Mouse (Mus musculus) hindbrain, embryonic 11.5 days (tissue): ENCODE measurements around the gene Tssk4. TPM values are rescaled to one million over a fixed set of nuclear protein-coding genes. Genes with fewer than 3 reads are reported as not detected.

ENCODE experiments used
- ATAC-seq: fragments of 200-750 bp; cut with Nextera tagmentation; 2 replicates; pipeline ENCODE4 v1.8.0; 2017; ENCODE audit warnings: mild to moderate bottlenecking, moderate TSS enrichment, moderate library complexity; ENCODE audit not compliant: low FRiP score
- DNase-seq: peaks from one replicate; pipeline ENCODE4 v3.0.0-alpha.2; 2015; ENCODE audit warnings: low spot score
- H3K27ac ChIP-seq: fragments of 300-500 bp; sonication (generic); 2 replicates; pipeline ENCODE4 v1.5.1; 2014; ENCODE audit warnings: mild to moderate bottlenecking, low read depth, low read length
- H3K27me3 ChIP-seq: fragments of 300-500 bp; sonication (generic); 2 replicates; pipeline ENCODE4 v1.6.1; 2014; ENCODE audit warnings: mild to moderate bottlenecking, low read length, moderate library complexity, mixed read lengths; ENCODE audit not compliant: control insufficient read depth, insufficient read depth
- H3K36me3 ChIP-seq: fragments of 300-500 bp; sonication (generic); 2 replicates; pipeline ENCODE4 v1.6.1; 2014; ENCODE audit warnings: mild to moderate bottlenecking, low read length, moderate library complexity, mixed read lengths; ENCODE audit not compliant: control insufficient read depth, insufficient read depth
- H3K4me1 ChIP-seq: fragments of 300-500 bp; sonication (generic); replicated peaks from 2 replicates; pipeline ENCODE4 v1.6.1; 2014; ENCODE audit warnings: low read length, mixed read lengths; ENCODE audit not compliant: control insufficient read depth, insufficient read depth
- H3K4me2 ChIP-seq: fragments of 300-500 bp; sonication (generic); replicated peaks from 2 replicates; pipeline ENCODE4 v1.6.1; 2014; ENCODE audit warnings: mild to moderate bottlenecking, low read depth, low read length
- H3K4me3 ChIP-seq: fragments of 300-500 bp; sonication (generic); 2 replicates; pipeline ENCODE4 v1.5.1; 2014; ENCODE audit warnings: low read depth, low read length
- H3K9ac ChIP-seq: fragments of 300-500 bp; sonication (generic); 2 replicates; pipeline ENCODE4 v1.6.1; 2014; ENCODE audit warnings: low read depth, low read length
- H3K9me3 ChIP-seq: fragments of 300-500 bp; sonication (generic); 2 replicates; pipeline ENCODE4 v1.6.1; 2016; ENCODE audit warnings: low read length; ENCODE audit not compliant: control insufficient read depth
- WGBS: fragments of 180-500 bp; shearing (Covaris S2); extraction: QIAGEN DNeasy Blood & Tissue Kit; methylation state at CpG from one replicate; pipeline ENCODE4 v1.1.7; 2014; 5-methylcytosine and 5-hydroxymethylcytosine counted together
- polyA plus RNA-seq: library from polyadenylated mRNA; unstranded; fragments of >200 nt; fragmentation: Nextera tagmentation; extraction: Ambion mirVana; gene quantifications from 2 replicates; pipeline ENCODE4 v1.2.1, GENCODE M21; 2014

The Tssk4 gene
- polyA plus RNA-seq, 1 experiment from 2014 or later, result 0.48 TPM

DNA sequence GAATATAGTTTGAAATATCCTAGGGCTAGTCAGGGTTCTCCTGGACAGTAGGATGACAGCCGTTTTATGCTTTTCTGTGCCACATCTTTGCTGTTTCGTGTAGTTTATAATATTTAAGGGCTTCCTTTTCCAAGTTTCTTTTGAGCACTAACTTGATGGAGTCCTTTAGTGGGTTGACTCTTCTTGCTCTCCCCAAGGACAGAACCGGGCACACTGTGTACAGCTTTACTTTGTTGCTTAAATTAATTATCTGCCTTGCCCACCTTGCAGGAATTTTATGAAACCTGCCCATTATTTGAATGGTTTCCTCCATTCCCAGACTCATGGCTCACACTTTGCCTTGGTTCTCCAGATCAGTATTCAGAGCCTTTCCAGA, 32.1 kb downstream of the Tssk4 start:
- H3K36me3 ChIP-seq, result peaks cover under 1% of the 10 kb centered on the region; the same call in 1 of the 2 replicates
- no peak for DNase-seq
- H3K4me1 ChIP-seq, result no peaks in the 10 kb centered on the region
- H3K9ac ChIP-seq, result peak overlapping the region; percentile 45
- peak; percentile 70 for ATAC-seq
- WGBS, result 12% methylated on average over 3 of the region's 3 CpGs
- H3K4me3 ChIP-seq, result peak overlapping the region; percentile 74
- H3K9me3 ChIP-seq, result no peaks in the 10 kb centered on the region
- H3K4me2 ChIP-seq, result peak overlapping the region; percentile 40
- no peaks in the 10 kb centered on the region for H3K27me3 ChIP-seq
- H3K27ac ChIP-seq, result no peak overlapping the region

- 81% methylated on average over 10 of the region's 10 CpGs for WGBS
- H3K4me1 ChIP-seq, result no peaks in the 10 kb centered on the region
- no peak overlapping the region for H3K4me2 ChIP-seq
- no peak for DNase-seq
- no peak overlapping the region for H3K4me3 ChIP-seq
- H3K27ac ChIP-seq, result no peak overlapping the region
- H3K36me3 ChIP-seq, result no peaks in the 10 kb centered on the region
- no peak overlapping the region for H3K9ac ChIP-seq
- no peaks in the 10 kb centered on the region for H3K27me3 ChIP-seq
- no peaks in the 10 kb centered on the region for H3K9me3 ChIP-seq
- ATAC-seq, result no peak
Measured at GRCm38 (mm10) chr14:55689433-55689832, 39.4 kb downstream of the Tssk4 start.

GRCm38 (mm10) chr14:55697226-55697625, 47.2 kb downstream of the Tssk4 start:
- Histone ChIP-seq H3K9ac (no peak overlapping the region), H3K4me1 (no peaks in the 10 kb centered on the region), H3K36me3 (no peaks in the 10 kb centered on the region), H3K4me2 (no peak overlapping the region), H3K27me3 (no peaks in the 10 kb centered on the region), H3K27ac (no peak overlapping the region), H3K4me3 (no peak overlapping the region), H3K9me3 (no peaks in the 10 kb centered on the region)
- ATAC-seq, result no peak
- 87% methylated on average over 4 of the region's 4 CpGs for WGBS
- no peak for DNase-seq

GRCm38 (mm10) chr14:55701131-55701530, 51.1 kb downstream of the Tssk4 start:
- Histone ChIP-seq H3K36me3 (no peaks in the 10 kb centered on the region), H3K27me3 (no peaks in the 10 kb centered on the region), H3K4me1 (no peaks in the 10 kb centered on the region), H3K4me2 (no peak overlapping the region), H3K9ac (no peak overlapping the region), H3K9me3 (no peaks in the 10 kb centered on the region), H3K27ac (no peak overlapping the region), H3K4me3 (no peak overlapping the region)
- WGBS, result 74% methylated on average over 9 of the region's 9 CpGs
- DNase-seq (no peak), ATAC-seq (no peak)

Other genes with a start within 250 kb of the Tssk4 start
- gene Dhrs4, start 171.4 kb upstream of the Tssk4 start, polyA plus RNA-seq, result 26.0 and 36.5 TPM in 2 replicates
- 10.1 and 14.0 TPM in 2 replicates for gene Carmil3, start 159.5 kb upstream of the Tssk4 start, polyA plus RNA-seq
- 1.3 and 1.6 TPM in 2 replicates for gene Cpne6, start 139.7 kb upstream of the Tssk4 start, polyA plus RNA-seq
- 0.15 and 0.20 TPM in 2 replicates for gene Nrl, start 125.2 kb upstream of the Tssk4 start, polyA plus RNA-seq
- gene Pck2, start 109.9 kb upstream of the Tssk4 start, polyA plus RNA-seq, result 11.3 and 12.6 TPM in 2 replicates
- gene Dcaf11, start 90.2 kb upstream of the Tssk4 start, polyA plus RNA-seq, result 81.5 and 85.4 TPM in 2 replicates
- 0.52 TPM in 1 of 2 replicates, not detected in the other for gene A730061H03Rik, start 89.8 kb upstream of the Tssk4 start, polyA plus RNA-seq
- gene Fitm1, start 74.6 kb upstream of the Tssk4 start, polyA plus RNA-seq, result 0.77 and 1.8 TPM in 2 replicates
- gene Psme1, start 72.1 kb upstream of the Tssk4 start, polyA plus RNA-seq, result 126 TPM in 2 replicates
- gene Emc9, start 64.9 kb upstream of the Tssk4 start, polyA plus RNA-seq, result 6.4 and 8.5 TPM in 2 replicates
- gene Psme2, start 59.1 kb upstream of the Tssk4 start, polyA plus RNA-seq, result 195 and 222 TPM in 2 replicates
- gene Rnf31, start 58.5 kb upstream of the Tssk4 start, polyA plus RNA-seq, result 10.6 and 12.1 TPM in 2 replicates
- gene Irf9, start 46.6 kb upstream of the Tssk4 start, polyA plus RNA-seq, result 6.9 and 7.6 TPM in 2 replicates
- 8.2 and 8.8 TPM in 2 replicates for gene Rec8, start 32.1 kb upstream of the Tssk4 start, polyA plus RNA-seq
- 71.2 and 73.1 TPM in 2 replicates for gene Ipo4, start 14.2 kb upstream of the Tssk4 start, polyA plus RNA-seq
- gene Gm49378, start 12.3 kb upstream of the Tssk4 start, polyA plus RNA-seq, result 1.7 and 4.0 TPM in 2 replicates
- gene Tm9sf1, start 6.4 kb upstream of the Tssk4 start, polyA plus RNA-seq, result 60.2 and 61.9 TPM in 2 replicates
- gene Mdp1, start 10.3 kb downstream of the Tssk4 start, polyA plus RNA-seq, result 67.7 and 70.2 TPM in 2 replicates
- gene Gmpr2, start 21.8 kb downstream of the Tssk4 start, polyA plus RNA-seq, result 54.6 and 58.8 TPM in 2 replicates
- 596 and 597 TPM in 2 replicates for gene Nedd8, start 21.9 kb downstream of the Tssk4 start, polyA plus RNA-seq
- gene Tinf2, start 31.6 kb downstream of the Tssk4 start, polyA plus RNA-seq, result 52.7 and 63.1 TPM in 2 replicates
- 0.36 and 0.49 TPM in 2 replicates for gene Tgm1, start 63.7 kb downstream of the Tssk4 start, polyA plus RNA-seq
- 25.3 and 27.4 TPM in 2 replicates for gene Rabggta, start 72.1 kb downstream of the Tssk4 start, polyA plus RNA-seq
- 68.6 and 72.1 TPM in 2 replicates for gene Dhrs1, start 95.5 kb downstream of the Tssk4 start, polyA plus RNA-seq
- gene Nop9, start 95.5 kb downstream of the Tssk4 start, polyA plus RNA-seq, result 47.0 and 47.6 TPM in 2 replicates
- gene Cideb, start 108.3 kb downstream of the Tssk4 start, polyA plus RNA-seq, result 0.33 TPM in 1 of 2 replicates, not detected in the other
- gene Ltb4r2, start 111.2 kb downstream of the Tssk4 start, polyA plus RNA-seq, result 0.28 and 0.62 TPM in 2 replicates
- 0.14 TPM in 1 of 2 replicates, not detected in the other for gene Ltb4r1, start 115.8 kb downstream of the Tssk4 start, polyA plus RNA-seq
- gene Adcy4, start 133.9 kb downstream of the Tssk4 start, polyA plus RNA-seq, result 6.6 and 7.6 TPM in 2 replicates
- gene Ripk3, start 138.7 kb downstream of the Tssk4 start, polyA plus RNA-seq, result 11.0 and 12.9 TPM in 2 replicates
- gene Nfatc4, start 173.0 kb downstream of the Tssk4 start, polyA plus RNA-seq, result 19.5 and 25.5 TPM in 2 replicates
- 8.3 and 8.8 TPM in 2 replicates for gene Nynrin, start 203.8 kb downstream of the Tssk4 start, polyA plus RNA-seq
- gene Cbln3, start 234.2 kb downstream of the Tssk4 start, polyA plus RNA-seq, result 0.17 and 0.31 TPM in 2 replicates
- gene Khnyn, start 234.8 kb downstream of the Tssk4 start, polyA plus RNA-seq, result 7.8 and 9.3 TPM in 2 replicates